Mouse (Mus musculus): ENCODE measurements around the gene Hmg20a. TPM values are rescaled to one million over a fixed set of nuclear protein-coding genes. Genes with fewer than 3 reads are reported as not detected.
"Not testable (repeated sequence)": the region's sequence is repeated elsewhere in the genome, so short reads cannot be mapped to it uniquely, and the experiment has no call there.

Gene Hmg20a
- polyA plus RNA-seq, 1 experiment from 2014 or later: 13.2 TPM

DNA sequence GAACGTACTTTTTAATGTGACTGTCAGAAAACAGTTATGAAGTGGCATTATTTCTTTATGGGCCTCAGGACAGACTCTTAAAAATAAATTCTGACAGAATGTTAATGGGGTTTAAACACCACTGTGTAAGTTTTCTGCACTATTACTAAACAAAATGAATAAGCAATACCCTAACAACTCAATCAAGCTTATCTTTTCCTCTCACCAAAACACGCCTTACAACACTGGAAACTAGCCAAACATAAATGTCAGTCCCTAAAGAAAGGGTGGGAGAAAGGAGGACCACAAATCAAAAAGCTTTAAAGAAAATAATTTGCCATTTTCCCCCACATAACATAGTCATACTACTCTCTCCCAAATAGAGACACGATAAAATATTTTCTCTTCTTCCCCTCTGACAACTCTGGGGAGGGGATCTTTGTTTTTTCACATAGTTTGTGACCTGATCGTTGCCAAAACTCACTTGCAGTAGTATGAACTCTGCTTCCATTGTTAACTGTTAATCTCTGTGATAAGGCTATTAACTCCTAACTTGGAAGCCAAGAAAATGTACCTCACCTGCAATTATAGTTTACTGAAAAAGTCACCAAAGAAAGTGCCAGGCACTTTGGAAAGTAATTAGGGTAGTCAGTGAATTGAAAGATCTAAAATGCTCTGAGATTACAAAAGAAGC, 2.3 kb upstream of the Hmg20a start:
- no peak for DNase-seq
- 49% methylated on average over 4 of the region's 4 CpGs for whole genome bisulfite sequencing (ENCODE audit: insufficient replicate concordance)
- H3K9ac ChIP-seq: no peak overlapping the region
- no peaks in the 10 kb centered on the region for H3K36me3 ChIP-seq
- H3K27me3 ChIP-seq: no peaks in the 10 kb centered on the region
- H3K4me1 ChIP-seq (replicated peaks): peaks cover 45% of the 10 kb centered on the region
- H3K4me3 ChIP-seq (replicated peaks): no peak overlapping the region
- no peak for ATAC-seq (ENCODE audit: low read depth)
- no peak overlapping the region for H3K27ac ChIP-seq
- H3K4me2 ChIP-seq: peak overlapping the region; percentile 3; the same call in 1 of the 2 replicates
- no peaks in the 10 kb centered on the region for H3K9me3 ChIP-seq (replicated peaks)

DNA sequence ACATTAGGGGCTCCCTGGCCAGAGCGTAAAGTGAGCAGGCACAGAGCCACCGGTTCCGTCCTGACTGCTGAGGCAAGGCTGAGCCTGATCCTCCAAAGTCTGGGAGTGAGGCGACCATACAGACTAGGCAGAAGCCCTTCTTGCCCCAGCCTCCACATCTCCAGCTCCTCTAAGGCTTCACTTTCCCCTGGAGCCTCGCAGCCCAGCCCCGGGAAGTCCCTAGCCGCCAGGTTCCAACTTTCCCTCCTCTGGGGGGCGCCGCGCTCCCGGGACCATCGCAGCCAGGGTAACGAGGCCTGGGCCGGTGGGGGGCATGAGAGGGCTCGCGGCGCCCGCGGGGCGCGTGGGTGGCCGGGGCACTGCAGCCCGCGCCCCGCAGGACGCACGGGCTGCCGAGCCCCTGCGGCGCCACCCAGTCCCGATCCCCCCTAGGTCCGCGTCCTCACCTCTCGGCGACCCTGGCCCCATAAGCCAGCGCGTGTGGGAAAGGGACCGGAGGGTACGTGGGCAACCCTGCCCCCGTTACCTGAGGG, 928 bp upstream of the Hmg20a start:
- Histone ChIP-seq H3K27ac (peak overlapping the region; percentile 83), H3K4me3 (replicated peaks) (peak overlapping the region; percentile 84), H3K9ac (peak overlapping the region; percentile 89), H3K4me2 (peak overlapping the region; percentile 98), H3K9me3 (replicated peaks) (no peaks in the 10 kb centered on the region), H3K27me3 (no peaks in the 10 kb centered on the region), H3K36me3 (no peaks in the 10 kb centered on the region), H3K4me1 (replicated peaks) (peaks cover 53% of the 10 kb centered on the region)
- under 1% methylated on average over 38 of the region's 40 CpGs for WGBS (ENCODE audit: insufficient replicate concordance)
- ATAC-seq (ENCODE audit: low read depth) (peak; percentile 49), DNase-seq (peak; percentile 69)

DNA sequence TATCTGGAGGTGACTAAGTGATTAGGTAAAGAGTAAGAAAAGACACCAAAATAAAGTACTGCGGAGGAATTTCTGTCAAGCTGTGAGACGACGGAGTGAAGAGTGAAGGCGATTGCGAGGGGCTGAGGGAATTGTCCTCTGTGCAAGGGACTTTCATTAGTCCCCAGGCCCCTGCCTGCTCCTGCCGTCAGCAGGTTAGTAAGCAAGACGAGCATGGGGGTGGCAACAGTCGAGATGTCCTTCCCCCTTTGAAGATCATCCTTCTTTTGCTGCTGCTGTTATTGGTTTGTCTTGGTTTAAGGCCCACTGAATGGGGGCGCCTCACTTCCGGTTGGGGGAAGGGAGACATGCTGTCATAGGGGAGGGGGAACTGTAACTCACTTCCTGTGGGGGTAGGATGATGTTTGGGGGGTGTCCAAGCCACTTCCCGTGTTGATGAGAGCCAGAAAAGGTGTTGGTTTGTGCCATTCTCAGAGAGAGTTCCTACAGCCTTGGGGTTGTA, 380 bp downstream of the Hmg20a start:
- Histone ChIP-seq H3K27ac (peak overlapping the region; percentile 86), H3K4me3 (replicated peaks) (peak overlapping the region; percentile 84), H3K36me3 (no peaks in the 10 kb centered on the region), H3K4me1 (replicated peaks) (peaks cover 48% of the 10 kb centered on the region), H3K9ac (peak overlapping the region; percentile 83), H3K27me3 (no peaks in the 10 kb centered on the region), H3K4me2 (peak overlapping the region; percentile 98), H3K9me3 (replicated peaks) (no peaks in the 10 kb centered on the region)
- ATAC-seq (ENCODE audit: low read depth) (no peak; the same call in 1 of the 2 replicates), DNase-seq (peak; percentile 56)
- WGBS (ENCODE audit: insufficient replicate concordance): under 1% methylated on average over 11 of the region's 11 CpGs

DNA sequence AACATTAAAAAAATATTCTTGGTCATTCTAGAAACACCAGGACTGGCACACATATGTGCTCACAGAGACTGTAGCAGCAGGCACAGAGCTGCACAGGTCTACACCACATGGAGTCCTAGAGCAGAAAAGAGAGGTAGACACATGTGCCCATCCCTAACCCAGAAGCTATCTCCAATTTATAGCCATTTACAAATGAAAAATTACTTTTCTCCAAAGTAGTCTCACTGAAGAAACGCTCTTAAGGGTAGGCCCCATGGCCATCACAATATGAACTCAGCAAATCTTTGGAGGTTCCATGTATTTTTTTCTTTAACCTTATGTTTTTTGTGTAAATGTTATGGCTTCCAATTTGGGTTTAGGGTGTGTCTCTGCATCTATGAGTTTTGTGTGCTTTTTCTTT, 1.8 kb downstream of the Hmg20a start:
- peaks cover 56% of the 10 kb centered on the region for H3K4me1 ChIP-seq (replicated peaks)
- no peak overlapping the region for H3K4me3 ChIP-seq (replicated peaks)
- peak overlapping the region; percentile 39 for H3K4me2 ChIP-seq
- H3K9me3 ChIP-seq (replicated peaks): no peaks in the 10 kb centered on the region
- WGBS (ENCODE audit: insufficient replicate concordance): 85% methylated on average over 1 of the region's 1 CpGs
- H3K27ac ChIP-seq: no peak overlapping the region
- H3K36me3 ChIP-seq: no peaks in the 10 kb centered on the region
- DNase-seq: no peak
- H3K9ac ChIP-seq: no peak overlapping the region
- H3K27me3 ChIP-seq: no peaks in the 10 kb centered on the region
- no peak for ATAC-seq (ENCODE audit: low read depth)

DNA sequence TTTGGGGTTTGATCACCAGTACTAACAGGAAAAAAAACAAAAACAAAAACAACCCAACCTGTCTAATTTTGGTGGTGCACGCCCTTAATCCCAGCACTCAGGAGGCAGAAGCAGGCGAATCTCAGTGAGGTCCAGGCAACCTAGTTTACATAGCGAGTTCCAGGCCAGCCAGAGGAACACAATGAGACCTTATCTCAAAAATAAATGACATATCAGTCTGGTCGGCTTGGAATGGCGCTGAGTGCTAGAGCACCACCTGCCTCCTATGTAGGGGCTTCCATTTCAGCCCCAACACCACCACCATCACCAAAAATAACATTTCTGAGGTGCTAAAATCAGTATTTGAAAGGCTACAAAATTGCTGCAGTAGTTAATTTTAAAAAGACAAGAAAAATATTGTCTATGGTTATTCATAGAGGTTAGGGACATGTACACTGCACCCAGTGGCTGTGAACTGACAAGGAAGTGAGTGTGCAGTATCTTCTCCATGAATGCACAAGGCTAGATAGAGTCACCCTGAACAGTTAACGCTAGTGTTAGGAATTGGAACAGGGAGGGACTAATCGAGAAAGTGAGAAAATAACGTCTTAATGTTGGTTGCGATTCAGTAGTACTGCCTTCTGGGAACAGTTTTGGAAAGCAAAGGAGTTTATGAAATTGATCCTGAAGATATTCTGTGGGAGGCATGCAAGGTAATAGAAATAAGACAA, 2.6 kb downstream of the Hmg20a start:
- H3K4me1 ChIP-seq (replicated peaks): peaks cover 51% of the 10 kb centered on the region
- H3K27ac ChIP-seq: no peak overlapping the region
- H3K36me3 ChIP-seq: no peaks in the 10 kb centered on the region
- DNase-seq: no peak
- 38% methylated on average over 9 of the region's 9 CpGs for WGBS (ENCODE audit: insufficient replicate concordance)
- no peaks in the 10 kb centered on the region for H3K9me3 ChIP-seq (replicated peaks)
- no peak for ATAC-seq (ENCODE audit: low read depth)
- H3K4me2 ChIP-seq: peak overlapping the region; percentile 25
- H3K4me3 ChIP-seq (replicated peaks): no peak overlapping the region
- no peaks in the 10 kb centered on the region for H3K27me3 ChIP-seq
- H3K9ac ChIP-seq: no peak overlapping the region

DNA sequence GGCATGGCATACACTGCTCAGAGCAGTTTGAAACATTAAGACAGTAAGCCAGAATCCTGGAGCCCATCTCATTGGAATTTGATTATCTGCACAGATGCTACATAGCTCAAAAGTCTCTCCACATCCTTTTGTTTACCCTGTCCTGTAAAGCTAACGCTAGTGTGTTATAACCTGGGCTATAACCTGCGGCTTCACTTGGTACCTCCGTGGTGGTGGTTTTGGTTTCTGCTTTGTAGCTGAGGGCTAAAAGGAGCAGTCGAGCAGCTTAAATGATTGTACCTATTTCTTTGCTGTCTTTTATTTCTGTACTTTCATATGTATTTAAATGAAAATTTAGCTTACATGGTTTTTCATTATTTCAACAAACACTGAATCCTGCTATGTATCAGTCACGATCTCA, 3.6 kb downstream of the Hmg20a start:
- 75% methylated on average over 5 of the region's 5 CpGs for WGBS (ENCODE audit: insufficient replicate concordance)
- no peak for ATAC-seq (ENCODE audit: low read depth)
- H3K4me2 ChIP-seq: no peak overlapping the region

DNA sequence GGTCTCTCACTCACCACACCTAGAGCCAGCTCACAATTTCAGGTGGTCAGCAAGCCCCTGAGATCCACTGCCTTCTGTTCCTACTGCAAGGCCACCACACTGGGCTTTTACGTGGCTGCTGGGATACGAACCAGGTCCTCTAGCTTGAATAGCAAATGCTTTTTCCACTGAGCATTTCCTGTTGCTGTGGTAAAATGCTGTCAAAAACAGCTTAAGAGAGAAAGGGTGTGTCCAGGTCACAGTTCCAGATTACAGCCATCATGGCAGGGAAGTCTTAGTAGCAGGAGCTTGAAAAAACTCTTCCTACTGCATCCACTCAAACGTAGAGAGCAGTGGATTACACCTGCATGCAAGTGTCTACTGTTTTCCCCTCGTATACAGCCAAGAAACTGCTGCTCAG, 6.5 kb downstream of the Hmg20a start:
- Histone ChIP-seq H3K4me3 (replicated peaks) (no peak overlapping the region), H3K9ac (no peak overlapping the region), H3K9me3 (replicated peaks) (no peaks in the 10 kb centered on the region), H3K27ac (no peak overlapping the region), H3K36me3 (no peaks in the 10 kb centered on the region), H3K4me1 (replicated peaks) (peaks cover 29% of the 10 kb centered on the region), H3K4me2 (no peak overlapping the region), H3K27me3 (no peaks in the 10 kb centered on the region)
- ATAC-seq (ENCODE audit: low read depth) (no peak), DNase-seq (no peak)
- 49% methylated on average over 4 of the region's 4 CpGs for WGBS (ENCODE audit: insufficient replicate concordance)

More for the DNA sequence above, 3.6 kb downstream of the Hmg20a start:
- no peaks in the 10 kb centered on the region for H3K36me3 ChIP-seq
- H3K9me3 ChIP-seq (replicated peaks): no peaks in the 10 kb centered on the region
- no peak overlapping the region for H3K27ac ChIP-seq
- peaks cover 43% of the 10 kb centered on the region for H3K4me1 ChIP-seq (replicated peaks)
- H3K27me3 ChIP-seq: no peaks in the 10 kb centered on the region
- H3K9ac ChIP-seq: no peak overlapping the region
- no peak overlapping the region for H3K4me3 ChIP-seq (replicated peaks)
- DNase-seq: no peak

DNA sequence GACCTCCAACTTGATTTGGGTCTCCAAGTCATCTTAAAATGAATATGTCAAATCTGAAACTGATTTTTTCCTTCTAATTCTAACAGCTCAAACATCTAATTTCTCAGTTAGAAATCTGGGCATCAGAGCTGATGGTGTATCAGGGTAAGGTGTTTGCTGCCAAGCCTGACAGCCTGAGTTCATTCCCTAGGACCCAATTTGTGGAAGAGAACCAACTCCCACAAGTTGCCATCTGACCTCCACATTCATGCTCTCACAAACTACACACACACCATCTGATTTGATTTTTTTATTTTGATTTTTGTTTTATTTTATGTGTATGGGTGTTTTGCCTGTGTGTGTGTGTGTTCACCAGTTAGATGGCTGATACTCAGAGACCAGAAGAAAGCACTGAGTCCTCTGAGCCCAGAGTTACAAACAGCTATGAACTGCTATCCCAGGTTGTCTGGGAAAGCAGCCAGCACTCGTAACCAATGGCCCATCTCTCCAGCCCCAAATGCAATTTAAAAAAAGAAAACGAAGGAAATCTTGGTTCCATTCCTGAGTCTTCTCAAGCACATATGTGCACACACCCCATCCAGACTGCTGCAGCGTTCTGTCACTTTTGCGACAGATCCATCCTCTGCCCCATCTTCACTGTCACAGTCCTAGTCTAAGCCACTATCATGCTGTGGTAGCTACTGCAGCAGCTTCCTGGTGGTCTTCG, 17.6 kb downstream of the Hmg20a start:
- Histone ChIP-seq H3K27ac (no peak overlapping the region), H3K9me3 (replicated peaks) (no peaks in the 10 kb centered on the region), H3K4me2 (no peak overlapping the region), H3K27me3 (no peaks in the 10 kb centered on the region), H3K9ac (no peak overlapping the region), H3K36me3 (no peaks in the 10 kb centered on the region), H3K4me3 (replicated peaks) (no peak overlapping the region), H3K4me1 (replicated peaks) (no peaks in the 10 kb centered on the region)
- no peak for DNase-seq
- WGBS (ENCODE audit: insufficient replicate concordance): 79% methylated on average over 5 of the region's 5 CpGs
- no peak for ATAC-seq (ENCODE audit: low read depth)

DNA sequence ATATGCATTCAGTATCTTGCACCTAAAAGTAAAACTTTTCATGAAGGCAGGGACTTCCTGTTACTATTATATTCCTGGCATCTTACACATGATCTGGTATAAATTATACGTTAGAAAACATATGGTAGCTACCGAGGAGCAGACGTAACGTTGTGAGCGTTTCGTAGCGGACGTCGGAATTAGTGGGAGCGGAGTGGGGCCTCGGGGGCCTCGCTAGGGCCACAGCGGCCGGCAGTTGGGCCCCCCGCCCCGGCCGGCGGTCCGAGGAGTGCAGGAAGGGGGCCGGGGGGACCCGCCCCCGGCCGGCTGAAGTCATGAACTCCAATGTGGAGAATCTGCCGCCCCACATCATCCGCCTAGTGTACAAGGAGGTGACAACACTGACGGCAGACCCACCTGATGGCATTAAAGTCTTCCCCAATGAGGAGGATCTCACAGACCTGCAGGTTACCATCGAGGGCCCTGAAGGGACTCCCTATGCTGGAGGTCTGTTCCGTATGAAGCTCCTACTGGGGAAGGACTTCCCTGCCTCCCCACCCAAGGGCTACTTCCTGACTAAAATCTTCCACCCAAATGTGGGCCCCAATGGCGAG, 19.0 kb downstream of the Hmg20a start:
- H3K4me1 ChIP-seq (replicated peaks); H3K9me3 ChIP-seq (replicated peaks); H3K9ac ChIP-seq; H3K27ac ChIP-seq; ATAC-seq (ENCODE audit: low read depth); DNase-seq; H3K4me3 ChIP-seq (replicated peaks); H3K27me3 ChIP-seq; H3K4me2 ChIP-seq; H3K36me3 ChIP-seq: not testable (repeated sequence)
- WGBS (ENCODE audit: insufficient replicate concordance): 88% methylated on average over 27 of the region's 29 CpGs

DNA sequence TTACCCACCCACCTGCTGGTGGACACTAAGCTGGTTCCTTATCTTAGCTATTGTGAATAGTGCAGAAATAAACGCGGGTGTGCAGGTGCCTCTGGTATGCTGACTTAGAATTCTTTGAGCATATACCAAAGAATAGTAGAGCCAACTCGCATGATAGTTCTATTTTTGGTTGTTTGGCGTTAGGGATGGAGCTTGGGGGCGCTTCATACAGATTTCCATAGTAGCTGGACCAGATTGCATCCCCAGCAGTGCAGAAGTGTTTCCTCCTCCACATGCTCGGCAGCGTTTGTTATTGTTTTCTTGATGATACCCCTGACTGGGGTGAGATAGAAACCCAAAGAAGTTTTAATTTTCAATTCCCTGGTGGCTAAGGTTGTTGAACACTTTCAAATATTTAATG, 21.3 kb downstream of the Hmg20a start:
- Histone ChIP-seq H3K4me1 (replicated peaks) (no peaks in the 10 kb centered on the region), H3K9ac (no peak overlapping the region), H3K27ac (no peak overlapping the region), H3K27me3 (no peaks in the 10 kb centered on the region), H3K4me3 (replicated peaks) (no peak overlapping the region), H3K4me2 (no peak overlapping the region), H3K9me3 (replicated peaks) (no peaks in the 10 kb centered on the region), H3K36me3 (no peaks in the 10 kb centered on the region)
- ATAC-seq (ENCODE audit: low read depth) (no peak), DNase-seq (no peak)
- 68% methylated on average over 7 of the region's 7 CpGs for WGBS (ENCODE audit: insufficient replicate concordance)

DNA sequence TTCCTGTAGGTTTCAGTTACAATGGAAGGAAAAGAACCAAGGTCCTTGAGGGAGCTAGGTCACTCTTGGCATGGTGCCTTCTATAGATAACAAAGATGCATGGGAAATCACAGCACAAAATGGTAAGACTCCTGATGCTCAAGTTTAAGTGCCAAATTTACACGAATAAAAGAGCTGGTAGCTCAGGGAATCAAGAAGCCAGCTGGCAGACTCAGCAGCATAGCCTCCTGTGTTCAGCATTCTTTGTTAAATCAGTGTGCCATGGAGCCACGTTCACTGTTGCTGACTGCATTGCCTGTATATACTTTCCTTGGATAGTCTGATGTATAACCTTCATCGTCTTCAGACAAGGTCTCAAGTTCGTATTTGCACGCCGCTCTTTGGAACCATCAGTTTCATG, 33.2 kb downstream of the Hmg20a start:
- no peak overlapping the region for H3K9ac ChIP-seq

More for the DNA sequence above, 33.2 kb downstream of the Hmg20a start:
- H3K27me3 ChIP-seq: no peaks in the 10 kb centered on the region
- no peak overlapping the region for H3K4me2 ChIP-seq
- H3K9me3 ChIP-seq (replicated peaks): no peaks in the 10 kb centered on the region
- no peak overlapping the region for H3K27ac ChIP-seq
- H3K4me1 ChIP-seq (replicated peaks): peaks cover 20% of the 10 kb centered on the region
- no peaks in the 10 kb centered on the region for H3K36me3 ChIP-seq
- ATAC-seq (ENCODE audit: low read depth) (no peak), DNase-seq (no peak)
- 77% methylated on average over 6 of the region's 6 CpGs for WGBS (ENCODE audit: insufficient replicate concordance)
- H3K4me3 ChIP-seq (replicated peaks): no peak overlapping the region
